Mouse (Mus musculus): ENCODE data around the gene Odf3b. TPM values are rescaled to one million over a fixed set of nuclear protein-coding genes. Genes with fewer than 3 reads are reported as not detected.

The Odf3b gene
- polyA plus RNA-seq, 1 experiment, result not detected

DNA sequence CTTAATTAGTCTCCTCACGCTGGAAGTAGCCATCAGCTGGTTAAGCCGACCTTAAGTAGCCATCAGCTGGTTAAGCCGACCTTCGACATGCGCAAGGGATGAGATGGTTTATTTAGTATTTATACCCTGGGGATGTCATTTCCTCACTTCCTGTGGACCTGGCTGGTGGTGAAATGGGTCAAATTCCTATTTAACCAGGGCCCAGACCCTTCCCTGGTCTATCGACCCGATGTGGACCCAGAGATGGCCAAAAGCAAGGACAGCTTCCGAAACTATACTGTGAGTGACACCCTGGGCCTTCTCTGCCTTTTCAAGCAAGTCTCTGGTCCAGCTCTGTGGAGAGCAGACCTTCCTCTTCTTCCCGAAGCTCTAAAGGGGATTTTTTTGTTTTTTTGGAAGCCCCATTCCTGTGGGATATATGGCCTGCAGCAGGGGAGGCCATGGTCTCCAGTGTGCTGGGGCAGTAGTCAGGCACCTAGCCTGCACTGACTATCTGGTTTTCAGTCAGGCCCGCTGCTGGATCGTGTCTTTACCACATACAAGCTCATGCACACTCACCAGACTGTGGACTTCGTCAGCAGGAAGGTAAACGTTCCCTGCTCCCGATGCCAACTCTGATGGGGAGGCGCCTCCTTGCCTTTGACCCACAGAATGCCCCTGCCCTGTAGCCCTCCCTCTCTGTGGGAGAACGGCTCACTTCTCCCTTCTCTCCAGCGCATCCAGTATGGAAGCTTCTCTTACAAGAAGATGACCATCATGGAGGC is 44.1 kb downstream of the Odf3b start:
- H3K79me2 ChIP-seq (ENCODE audit: control insufficient read depth, insufficient read depth), result no peaks in the 10 kb centered on the region
- H3K4me2 ChIP-seq (ENCODE audit: low read depth), result no peak overlapping the region
- no peak overlapping the region for H3K4me3 ChIP-seq
- TF ChIP-seq TCF12 (IDR thresholded peaks at IDR 0.05; ENCODE audit: insufficient read depth, poor library complexity, severe bottlenecking) (no peak), CEBPB (IDR thresholded peaks at IDR 0.05; ENCODE audit: insufficient read depth, poor library complexity, severe bottlenecking) (no peak), MYOG (IDR thresholded peaks at IDR 0.05; ENCODE audit: control insufficient read depth in 1 of 3, insufficient read depth in 1 of 3, insufficient read length in 2 of 3, low read depth in 2 of 3) (no peak), MYOD1 (IDR thresholded peaks at IDR 0.05; ENCODE audit: control insufficient read depth in 1 of 3, insufficient read length in 2 of 3, low read depth in 2 of 3) (no peak), MAX (IDR thresholded peaks at IDR 0.05; ENCODE audit: low read depth) (no peak), E2F4 (IDR thresholded peaks at IDR 0.05; ENCODE audit: insufficient read depth) (no peak), REST (IDR thresholded peaks at IDR 0.05; ENCODE audit: insufficient read depth, insufficient read length) (no peak), SRF (IDR thresholded peaks at IDR 0.05; ENCODE audit: control insufficient read depth, insufficient read length, low read depth) (no peak), USF1 (IDR thresholded peaks at IDR 0.05; ENCODE audit: low read depth) (no peak), POLR2AphosphoS2 (IDR thresholded peaks at IDR 0.05; ENCODE audit: insufficient read length, low read depth) (no peak), POLR2A (IDR thresholded peaks at IDR 0.05; ENCODE audit: insufficient read length, low read depth) (no peak), TCF3 (IDR thresholded peaks at IDR 0.05; ENCODE audit: insufficient read length, low read depth) (no peak)
- no peak overlapping the region for H3ac ChIP-seq (ENCODE audit: control insufficient read depth, insufficient read length)
- H3K27me3 ChIP-seq (ENCODE audit: control insufficient read depth, insufficient read depth, insufficient read length), result peaks cover 29% of the 10 kb centered on the region
- H3K36me3 ChIP-seq (ENCODE audit: control insufficient read depth, insufficient read depth), result no peaks in the 10 kb centered on the region

DNA sequence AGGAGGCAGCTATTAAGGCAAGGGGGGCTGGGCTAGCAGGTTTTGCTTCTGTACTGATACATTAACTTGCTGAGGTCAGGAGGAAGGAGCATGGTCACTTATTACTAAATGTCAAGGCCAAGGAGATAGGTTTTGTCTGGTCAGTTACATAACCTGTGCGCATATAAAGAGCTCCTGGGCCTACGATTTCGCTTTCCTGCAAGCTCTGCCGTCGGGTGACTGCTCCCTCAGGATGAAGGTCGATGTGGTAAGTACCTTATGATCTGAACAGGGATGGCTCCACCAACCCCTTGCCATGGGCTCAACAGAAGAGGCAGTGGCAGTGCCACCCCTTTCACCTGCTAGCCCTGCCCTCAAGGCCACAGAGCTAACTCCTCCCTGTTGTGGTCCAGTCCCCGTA is 44.8 kb downstream of the Odf3b start, which contains the start of gene Miox:
Gene Miox (plus strand): TSS at position 128 of the 400 bp plus-strand sequence.
- Histone ChIP-seq H3K4me2 (ENCODE audit: low read depth) (no peak within 1 kb of the TSS), H3K4me3 (no peak within 1 kb of the TSS)
- TF ChIP-seq MYOG (IDR thresholded peaks at IDR 0.05; ENCODE audit: control insufficient read depth in 1 of 3, insufficient read depth in 1 of 3, insufficient read length in 2 of 3, low read depth in 2 of 3), result no peak
- TF ChIP-seq CEBPB (IDR thresholded peaks at IDR 0.05; ENCODE audit: insufficient read depth, poor library complexity, severe bottlenecking), result no peak
- no peak for TF ChIP-seq SRF (IDR thresholded peaks at IDR 0.05; ENCODE audit: control insufficient read depth, insufficient read length, low read depth)
- TF ChIP-seq POLR2AphosphoS2 (IDR thresholded peaks at IDR 0.05; ENCODE audit: insufficient read length, low read depth), result no peak
- TF ChIP-seq MAX (IDR thresholded peaks at IDR 0.05; ENCODE audit: low read depth), result no peak
- TF ChIP-seq TCF12 (IDR thresholded peaks at IDR 0.05; ENCODE audit: insufficient read depth, poor library complexity, severe bottlenecking), result no peak
- no peak for TF ChIP-seq TCF3 (IDR thresholded peaks at IDR 0.05; ENCODE audit: insufficient read length, low read depth)
- no peak for TF ChIP-seq POLR2A (IDR thresholded peaks at IDR 0.05; ENCODE audit: insufficient read length, low read depth)
- TF ChIP-seq E2F4 (IDR thresholded peaks at IDR 0.05; ENCODE audit: insufficient read depth), result no peak
- no peak for TF ChIP-seq MYOD1 (IDR thresholded peaks at IDR 0.05; ENCODE audit: control insufficient read depth in 1 of 3, insufficient read length in 2 of 3, low read depth in 2 of 3)
- no peak for TF ChIP-seq REST (IDR thresholded peaks at IDR 0.05; ENCODE audit: insufficient read depth, insufficient read length)
- no peak for TF ChIP-seq USF1 (IDR thresholded peaks at IDR 0.05; ENCODE audit: low read depth)

More for the DNA sequence above, 44.8 kb downstream of the Odf3b start, which contains the start of gene Miox:
- Histone ChIP-seq H3ac (ENCODE audit: control insufficient read depth, insufficient read length) (no peak within 1 kb of the TSS), H3K27me3 (ENCODE audit: control insufficient read depth, insufficient read depth, insufficient read length) (peaks cover 29% of the 10 kb centered on the region), H3K79me2 (ENCODE audit: control insufficient read depth, insufficient read depth) (no peaks in the 10 kb centered on the region), H3K36me3 (ENCODE audit: control insufficient read depth, insufficient read depth) (no peaks in the 10 kb centered on the region)

Other genes with a start within 250 kb of the Odf3b start
- 35.0 TPM for gene Mapk12, start 238.6 kb downstream of the Odf3b start, polyA plus RNA-seq (2012; fragmentation: generic; extraction: Trizol)
- 9.1 TPM for gene Mapk11, start 229.7 kb downstream of the Odf3b start, polyA plus RNA-seq (2012; fragmentation: generic; extraction: Trizol)
- 278 TPM for gene Plxnb2, start 198.5 kb downstream of the Odf3b start, polyA plus RNA-seq (2012; fragmentation: generic; extraction: Trizol)
- gene Dennd6b, start 182.8 kb downstream of the Odf3b start, polyA plus RNA-seq (2012; fragmentation: generic; extraction: Trizol), result 6.6 TPM
- gene Ppp6r2, start 167.7 kb downstream of the Odf3b start, polyA plus RNA-seq (2012; fragmentation: generic; extraction: Trizol), result 43.6 TPM
- 222 TPM for gene Sbf1, start 64.0 kb downstream of the Odf3b start, polyA plus RNA-seq (2012; fragmentation: generic; extraction: Trizol)
- 71.1 TPM for gene Adm2, start 56.6 kb downstream of the Odf3b start, polyA plus RNA-seq (2012; fragmentation: generic; extraction: Trizol)
- 0.04 TPM for gene Miox, start 44.9 kb downstream of the Odf3b start, polyA plus RNA-seq (2012; fragmentation: generic; extraction: Trizol)
- 96.5 TPM for gene Lmf2, start 23.6 kb downstream of the Odf3b start, polyA plus RNA-seq (2012; fragmentation: generic; extraction: Trizol)
- 182 TPM for gene Ncaph2, start 23.6 kb downstream of the Odf3b start, polyA plus RNA-seq (2012; fragmentation: generic; extraction: Trizol)
- gene Sco2, start 5.4 kb downstream of the Odf3b start, polyA plus RNA-seq (2012; fragmentation: generic; extraction: Trizol), result 28.0 TPM
- gene Tymp, start 2.2 kb downstream of the Odf3b start, polyA plus RNA-seq (2012; fragmentation: generic; extraction: Trizol), result 4.1 TPM
- not detected for gene Klhdc7b, start 5.6 kb upstream of the Odf3b start, polyA plus RNA-seq (2012; fragmentation: generic; extraction: Trizol)
- gene Syce3, start 31.2 kb upstream of the Odf3b start, polyA plus RNA-seq (2012; fragmentation: generic; extraction: Trizol), result not detected
- 5.9 TPM for gene Cpt1b, start 46.6 kb upstream of the Odf3b start, polyA plus RNA-seq (2012; fragmentation: generic; extraction: Trizol)
- gene C730034F03Rik, start 50.3 kb upstream of the Odf3b start, polyA plus RNA-seq (2012; fragmentation: generic; extraction: Trizol), result 0.80 TPM
- 0.11 TPM for gene Gm44502, start 50.4 kb upstream of the Odf3b start, polyA plus RNA-seq (2012; fragmentation: generic; extraction: Trizol)
- gene Chkb, start 50.6 kb upstream of the Odf3b start, polyA plus RNA-seq (2012; fragmentation: generic; extraction: Trizol), result 35.6 TPM
- gene Mapk8ip2, start 74.6 kb upstream of the Odf3b start, polyA plus RNA-seq (2012; fragmentation: generic; extraction: Trizol), result 0.01 TPM
- gene Arsa, start 98.1 kb upstream of the Odf3b start, polyA plus RNA-seq (2012; fragmentation: generic; extraction: Trizol), result 33.2 TPM
- gene Shank3, start 120.3 kb upstream of the Odf3b start, polyA plus RNA-seq (2012; fragmentation: generic; extraction: Trizol), result 1.4 TPM
- gene Acr, start 189.0 kb upstream of the Odf3b start, polyA plus RNA-seq (2012; fragmentation: generic; extraction: Trizol), result not detected
- gene Rabl2, start 212.6 kb upstream of the Odf3b start, polyA plus RNA-seq (2012; fragmentation: generic; extraction: Trizol), result 13.9 TPM